Mouse (Mus musculus): ENCODE results near the gene Nrg3.

DNA sequence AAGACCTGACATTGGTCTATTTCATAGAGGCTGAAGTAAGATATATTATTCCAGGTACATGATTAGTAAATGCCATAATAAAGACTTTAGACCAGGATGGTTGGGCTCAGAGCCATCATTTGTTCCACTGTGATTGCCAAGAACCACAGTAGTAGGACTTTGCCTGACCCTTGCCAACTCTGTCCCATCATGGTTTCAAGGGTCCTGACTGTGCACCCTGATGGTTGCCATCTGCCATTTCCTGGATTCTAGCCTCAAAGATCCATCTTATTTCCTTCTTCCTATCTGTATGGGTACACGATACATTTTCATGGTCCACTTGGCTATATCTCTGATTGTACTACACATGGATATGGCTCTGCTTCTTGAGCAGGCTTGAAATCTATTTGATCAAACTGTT is 625.3 kb downstream of the Nrg3 start:
- TF ChIP-seq EP300 (IDR thresholded peaks at IDR 0.05; ENCODE audit: low read depth in 1 of 2, low read length in 2 of 2): no peak
- no peak for TF ChIP-seq CTCF (IDR thresholded peaks at IDR 0.05 in 2 of 3, conservative IDR thresholded peaks at IDR 0.05 in 1 of 3; ENCODE audit: control insufficient read depth in 1 of 3, insufficient read depth in 1 of 3, low read depth in 2 of 3, low read length in 3 of 3, poor library complexity in 1 of 3, severe bottlenecking in 1 of 3)
- TF ChIP-seq TCF12 (IDR thresholded peaks at IDR 0.05; ENCODE audit: low read depth, low read length): no peak
- no peak for TF ChIP-seq ZC3H11A (IDR thresholded peaks at IDR 0.05; ENCODE audit: low read depth, low read length)
- no peak for TF ChIP-seq NELFE (IDR thresholded peaks at IDR 0.05; ENCODE audit: low read depth, low read length)
- TF ChIP-seq ZMIZ1 (IDR thresholded peaks at IDR 0.05; ENCODE audit: low read depth, low read length): no peak
- no peak for TF ChIP-seq UBTF (IDR thresholded peaks at IDR 0.05; ENCODE audit: borderline replicate concordance, insufficient read depth, low read depth, low read length)
- TF ChIP-seq E2F4 (IDR thresholded peaks at IDR 0.05; ENCODE audit: borderline replicate concordance, low read depth, low read length): no peak
- TF ChIP-seq USF1 (IDR thresholded peaks at IDR 0.05; ENCODE audit: low read depth, low read length): no peak
- TF ChIP-seq MYC (IDR thresholded peaks at IDR 0.05; ENCODE audit: low read depth, low read length): no peak
- TF ChIP-seq POLR2A (IDR thresholded peaks at IDR 0.05; ENCODE audit: control insufficient read depth in 1 of 2, insufficient read depth in 1 of 2, low read depth in 1 of 2, low read length in 2 of 2, poor library complexity in 1 of 2): no peak
- no peak for TF ChIP-seq ELF1 (IDR thresholded peaks at IDR 0.05; ENCODE audit: low read depth, low read length)
- TF ChIP-seq ZNF384 (IDR thresholded peaks at IDR 0.05; ENCODE audit: low read depth, low read length): no peak
- no peak for TF ChIP-seq CHD2 (IDR thresholded peaks at IDR 0.05; ENCODE audit: low read length)

All from MEL (cell line).